Mouse (Mus musculus) kidney, postnatal 0 days (tissue): Measurements from ENCODE around the gene Anxa2. TPM values are rescaled to one million over a fixed set of nuclear protein-coding genes. Genes with fewer than 3 reads are reported as not detected.
A peak's percentile ranks its signal among the peaks of the same experiment; 100 is the strongest.

Experiments used
- ATAC-seq: fragments of 200-750 bp; cut with Nextera tagmentation; replicated peaks from 2 replicates; pipeline ENCODE4 v1.8.0; 2017; ENCODE audit warnings: low read depth, moderate number of reproducible peaks, moderate TSS enrichment, moderate library complexity; ENCODE audit not compliant: low FRiP score
- DNase-seq: peaks from one replicate; pipeline ENCODE4 v3.0.0-alpha.2; 2016; ENCODE audit warnings: low spot score
- H3K27ac ChIP-seq: fragments of 300-500 bp; sonication (generic); 2 replicates; pipeline ENCODE4 v1.5.1; 2014; ENCODE audit warnings: mild to moderate bottlenecking
- H3K27me3 ChIP-seq: fragments of 300-500 bp; sonication (generic); 2 replicates; pipeline ENCODE4 v1.6.1; 2014; ENCODE audit warnings: low read length, mixed read lengths; ENCODE audit not compliant: insufficient read depth
- H3K36me3 ChIP-seq: fragments of 300-500 bp; sonication (generic); 2 replicates; pipeline ENCODE4 v1.6.1; 2014; ENCODE audit warnings: low read length, mixed read lengths; ENCODE audit not compliant: insufficient read depth
- H3K4me1 ChIP-seq: fragments of 300-500 bp; sonication (generic); replicated peaks from 2 replicates; pipeline ENCODE4 v1.6.1; 2014; ENCODE audit warnings: antibody characterized with exemption, low read length, mixed read lengths; ENCODE audit not compliant: insufficient read depth
- H3K4me2 ChIP-seq: fragments of 300-500 bp; sonication (generic); 2 replicates; pipeline ENCODE4 v1.6.1; 2014; ENCODE audit warnings: mild to moderate bottlenecking, low read length, moderate library complexity, mixed read lengths
- H3K4me3 ChIP-seq: fragments of 300-500 bp; sonication (generic); replicated peaks from 2 replicates; pipeline ENCODE4 v1.5.1; 2014; ENCODE audit warnings: low read depth, low read length
- H3K9ac ChIP-seq: fragments of 300-500 bp; sonication (generic); 2 replicates; pipeline ENCODE4 v1.6.1; 2014; ENCODE audit warnings: low read depth, low read length
- H3K9me3 ChIP-seq: fragments of 300-500 bp; sonication (generic); replicated peaks from 2 replicates; pipeline ENCODE4 v1.6.1; 2016; ENCODE audit warnings: low read length, inconsistent platforms, mixed read lengths
- CTCF ChIP-seq: IDR thresholded peaks from 2 replicates; pipeline ENCODE4 v1.5.1; 2016; ENCODE audit warnings: antibody characterized with exemption, low read depth, mild to moderate bottlenecking, moderate library complexity
- WGBS: fragments of 180-500 bp; shearing (Covaris S2); extraction: QIAGEN DNeasy Blood & Tissue Kit; methylation state at CpG from one replicate; pipeline ENCODE4 v1.1.7; 2014; 5-methylcytosine and 5-hydroxymethylcytosine counted together
- polyA plus RNA-seq: library from polyadenylated mRNA; unstranded; fragments of >200 nt; fragmentation: Nextera tagmentation; extraction: Ambion mirVana; gene quantifications from 2 replicates; pipeline ENCODE4 v1.2.1, GENCODE M21; 2015

The Anxa2 gene
- polyA plus RNA-seq, 1 experiment from 2014 or later: 442 TPM

- WGBS: 9% methylated on average over 14 of the region's 14 CpGs
- TF ChIP-seq CTCF: no peak
- DNase-seq (peak; percentile 96), ATAC-seq (peak; percentile 31; the same call in 1 of the 2 replicates)
- H3K4me3 ChIP-seq: no peak overlapping the region
- H3K9me3 ChIP-seq: no peaks in the 10 kb centered on the region
- 0 out of 2 replicates have a peak, but pooled peaks cover 4% of the 10 kb centered on the region for H3K36me3 ChIP-seq
- no peaks in the 10 kb centered on the region for H3K27me3 ChIP-seq
- H3K9ac ChIP-seq: 0 out of 2 replicates have a peak overlapping the region, but pooled peaks have one; percentile 20
- H3K27ac ChIP-seq: peak overlapping the region; percentile 89
- H3K4me2 ChIP-seq: peak overlapping the region; percentile 35
- peaks cover 49% of the 10 kb centered on the region for H3K4me1 ChIP-seq
These were observed 4.6 kb downstream of the Anxa2 start for GRCm38 (mm10) chr9:69457747-69458625.

DNA sequence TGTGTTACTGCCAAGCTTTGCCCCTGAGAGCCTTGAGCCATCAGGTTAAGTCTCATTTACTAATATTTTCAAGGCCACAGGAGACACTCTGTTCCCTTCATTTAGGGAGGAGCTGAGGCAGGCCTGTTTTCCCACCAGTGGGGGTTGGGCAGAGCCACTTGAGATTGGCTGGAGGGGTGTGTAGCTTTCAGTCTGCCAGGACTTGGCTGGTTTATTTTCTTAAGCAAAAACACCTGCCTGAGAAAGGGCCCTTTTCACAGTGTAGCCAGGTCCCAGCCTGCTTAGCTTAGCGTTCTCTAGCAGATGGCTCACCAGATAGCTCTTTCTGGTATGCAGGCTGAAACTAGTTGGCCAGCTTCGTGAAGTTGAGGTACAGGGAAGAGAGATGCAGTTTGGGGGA is 5.6 kb downstream of the Anxa2 start:
- ATAC-seq (no peak), DNase-seq (peak; percentile 53)
- Histone ChIP-seq H3K27me3 (no peaks in the 10 kb centered on the region), H3K4me3 (no peak overlapping the region), H3K27ac (peak overlapping the region; percentile 89), H3K9ac (peak overlapping the region; percentile 5; the same call in 1 of the 2 replicates), H3K4me2 (no peak overlapping the region), H3K36me3 (0 out of 2 replicates have a peak, but pooled peaks cover 4% of the 10 kb centered on the region), H3K9me3 (no peaks in the 10 kb centered on the region), H3K4me1 (peaks cover 49% of the 10 kb centered on the region)
- TF ChIP-seq CTCF: no peak
- 17% methylated on average over 2 of the region's 2 CpGs for WGBS

- no peak overlapping the region for H3K9ac ChIP-seq
- H3K27ac ChIP-seq: peak overlapping the region; percentile 89
- H3K36me3 ChIP-seq: 0 out of 2 replicates have a peak, but pooled peaks cover 4% of the 10 kb centered on the region
- no peaks in the 10 kb centered on the region for H3K9me3 ChIP-seq
- peaks cover 48% of the 10 kb centered on the region for H3K4me1 ChIP-seq
- no peak overlapping the region for H3K4me2 ChIP-seq
- DNase-seq (no peak), ATAC-seq (no peak)
- 78% methylated on average over 7 of the region's 7 CpGs for WGBS
- TF ChIP-seq CTCF: no peak
- H3K27me3 ChIP-seq: no peaks in the 10 kb centered on the region
- H3K4me3 ChIP-seq: no peak overlapping the region
These were observed 6.5 kb downstream of the Anxa2 start for GRCm38 (mm10) chr9:69459876-69460275.

GRCm38 (mm10) chr9:69463046-69463445 is 9.6 kb downstream of the Anxa2 start:
- no peak for DNase-seq
- no peak for TF ChIP-seq CTCF
- 79% methylated on average over 2 of the region's 2 CpGs for WGBS
- Histone ChIP-seq H3K4me2 (no peak overlapping the region), H3K9ac (no peak overlapping the region), H3K4me3 (no peak overlapping the region), H3K9me3 (no peaks in the 10 kb centered on the region), H3K27me3 (no peaks in the 10 kb centered on the region), H3K36me3 (0 out of 2 replicates have a peak, but pooled peaks cover 4% of the 10 kb centered on the region), H3K4me1 (peaks cover 29% of the 10 kb centered on the region), H3K27ac (no peak overlapping the region)
- ATAC-seq: no peak

DNA sequence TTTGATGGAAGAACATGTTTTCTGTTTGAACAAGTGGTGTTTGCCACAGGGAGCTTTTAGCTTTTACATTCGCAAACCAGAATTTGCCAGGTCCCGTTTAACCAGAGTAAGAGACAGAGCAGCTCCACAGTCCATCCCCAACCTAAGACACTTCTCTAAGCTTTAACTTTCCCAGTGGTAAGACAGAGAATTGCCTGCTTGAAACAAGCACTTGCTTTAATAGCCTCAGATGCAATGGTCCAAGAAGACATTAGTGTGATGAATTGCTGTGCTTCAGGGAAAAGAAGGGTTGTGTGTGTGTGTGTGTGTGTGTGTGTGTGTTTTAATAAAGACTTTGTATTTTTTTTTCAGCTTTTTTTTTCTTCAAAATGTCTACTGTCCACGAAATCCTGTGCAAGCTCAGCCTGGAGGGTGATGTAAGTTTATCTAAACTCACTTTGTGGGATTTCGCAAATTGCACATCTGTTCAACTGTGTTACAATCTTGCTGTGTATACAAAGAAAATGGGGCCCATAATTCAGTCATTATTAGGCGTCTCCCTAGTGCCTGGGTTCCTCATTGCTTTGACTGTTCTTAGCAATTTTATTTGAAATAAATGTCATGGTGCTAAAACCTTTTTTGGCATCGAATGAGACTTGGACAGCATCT is 10.8 kb downstream of the Anxa2 start:
- H3K4me2 ChIP-seq: no peak overlapping the region
- H3K9ac ChIP-seq: no peak overlapping the region
- no peak overlapping the region for H3K27ac ChIP-seq
- H3K4me3 ChIP-seq: no peak overlapping the region
- TF ChIP-seq CTCF: peak; percentile 36; the same call in 1 of the 2 replicates
- 54% methylated on average over 6 of the region's 6 CpGs for WGBS
- DNase-seq (peak; percentile 57), ATAC-seq (no peak)
- H3K36me3 ChIP-seq: peaks cover 4% of the 10 kb centered on the region; the same call in 1 of the 2 replicates
- H3K9me3 ChIP-seq: no peaks in the 10 kb centered on the region
- H3K27me3 ChIP-seq: no peaks in the 10 kb centered on the region
- peaks cover 19% of the 10 kb centered on the region for H3K4me1 ChIP-seq

DNA sequence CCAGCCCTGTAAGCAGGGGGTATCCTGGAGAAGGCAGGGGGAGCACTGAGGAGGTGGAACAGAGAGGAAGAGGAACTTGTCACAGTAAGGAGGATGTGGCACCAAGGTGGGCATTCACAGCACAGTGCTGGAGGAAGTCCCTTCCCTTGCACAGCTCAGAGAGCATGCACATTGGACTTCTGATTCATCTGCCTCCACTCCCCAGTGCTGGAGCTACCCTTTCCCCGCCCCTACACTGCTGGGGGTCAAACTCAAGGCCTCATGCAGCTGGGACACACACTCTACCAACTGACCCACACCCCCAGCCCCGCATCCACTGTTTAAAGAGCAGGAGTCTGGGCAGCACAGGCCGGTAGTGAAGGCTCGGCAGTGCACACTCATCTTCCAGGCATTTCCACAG is 12.7 kb downstream of the Anxa2 start:
- Histone ChIP-seq H3K27me3 (no peaks in the 10 kb centered on the region), H3K9me3 (no peaks in the 10 kb centered on the region), H3K27ac (no peak overlapping the region), H3K4me3 (no peak overlapping the region), H3K36me3 (peaks cover 4% of the 10 kb centered on the region; the same call in 1 of the 2 replicates), H3K4me2 (no peak overlapping the region), H3K4me1 (peaks cover 30% of the 10 kb centered on the region), H3K9ac (no peak overlapping the region)
- 51% methylated on average over 4 of the region's 4 CpGs for WGBS
- DNase-seq: no peak
- no peak for ATAC-seq
- no peak for TF ChIP-seq CTCF
